ENCODE assay signal across 17 mouse cellular contexts in genomic region chr13:41251667-41252066, GRCm38 (mm10). TPM values are rescaled to one million over a fixed set of nuclear protein-coding genes. Genes with fewer than 3 reads are reported as not detected.
DNase-seq lines count a peak whose midpoint lies in the region; ATAC-seq and TF ChIP-seq lines count a peak whose summit lies in the region.
"Had no signal": no experiment of that assay in that cellular context is flagged by ENCODE, and none has a peak within 500 bp of the region (broad histone marks: within the 10 kb centered on the region; RNA-seq: fewer than 3 reads in every experiment).

No protein-coding gene starts in this region.

- no peak overlapping the region for H3K27ac ChIP-seq in midbrain, embryonic 16.5 days (ENCODE audit: low read length)
- no peak overlapping the region for H3K27ac ChIP-seq in midbrain, embryonic 14.5 days (replicated peaks; ENCODE audit: low read depth, low read length)
- H3K27ac ChIP-seq in intestine, embryonic 16.5 days (ENCODE audit: low read length), result peak overlapping the region; percentile 46
- H3K27ac ChIP-seq in lung, embryonic 16.5 days (ENCODE audit: low read length), result peak overlapping the region; percentile 77
- H3K27ac ChIP-seq in stomach, postnatal 0 days (replicated peaks), result peak overlapping the region; percentile 83
- H3K27ac ChIP-seq: hindbrain, embryonic 13.5 days; midbrain, embryonic 10.5 days had no signal

- 84% methylated on average over 5 of the region's 5 CpGs for WGBS in midbrain, embryonic 16.5 days
- 88% methylated on average over 5 of the region's 5 CpGs for WGBS in midbrain, embryonic 14.5 days
- 29% methylated on average over 5 of the region's 5 CpGs for WGBS in intestine, embryonic 16.5 days
- WGBS in lung, embryonic 16.5 days, result 21% methylated on average over 5 of the region's 5 CpGs
- 30% methylated on average over 5 of the region's 5 CpGs for WGBS in stomach, postnatal 0 days

- H3K4me1 ChIP-seq in midbrain, embryonic 16.5 days (ENCODE audit: control insufficient read depth, insufficient read depth, low read length), result peaks cover 13% of the 10 kb centered on the region
- H3K4me1 ChIP-seq in midbrain, embryonic 14.5 days (ENCODE audit: control insufficient read depth, insufficient read depth, low read length), result peaks cover 12% of the 10 kb centered on the region
- H3K4me1 ChIP-seq in intestine, embryonic 16.5 days (ENCODE audit: control insufficient read depth, insufficient read depth, low read length), result peaks cover 11% of the 10 kb centered on the region; the same call in 1 of the 2 replicates
- peaks cover 21% of the 10 kb centered on the region for H3K4me1 ChIP-seq in lung, embryonic 16.5 days (replicated peaks; ENCODE audit: control insufficient read depth, insufficient read depth, low read length)
- no peaks in the 10 kb centered on the region for H3K4me1 ChIP-seq in stomach, postnatal 0 days (replicated peaks; ENCODE audit: control insufficient read depth, insufficient read depth)

- no peak for ATAC-seq in midbrain, embryonic 16.5 days
- ATAC-seq in midbrain, embryonic 14.5 days (ENCODE audit: low FRiP score, low TSS enrichment), result no peak
- no peak for ATAC-seq in intestine, embryonic 16.5 days
- no peak for ATAC-seq in lung, embryonic 16.5 days (ENCODE audit: low read depth)
- peak; percentile 53 for ATAC-seq in stomach, postnatal 0 days (ENCODE audit: low FRiP score, low TSS enrichment)
- ATAC-seq in megakaryocyte-erythroid progenitor cell, adult 5-6 weeks (replicated peaks; ENCODE audit: low FRiP score, low TSS enrichment, poor library complexity, severe bottlenecking), result no peak
- no peak for ATAC-seq in CD4-positive, CD25-positive, alpha-beta regulatory T cell, adult 4 months

- DNase-seq in midbrain, embryonic 14.5 days, result no peak
- no peak for DNase-seq in stomach, postnatal 0 days (ENCODE audit: low spot score)
- DNase-seq: adrenal gland, postnatal 10 days; cerebellum, postnatal 10 days; kidney, adult 9 months; thymus, adult 2 months had no signal

- H3K27me3 ChIP-seq in midbrain, embryonic 16.5 days (ENCODE audit: control insufficient read depth, insufficient read depth, low read depth, low read length), result no peaks in the 10 kb centered on the region
- H3K27me3 ChIP-seq in midbrain, embryonic 14.5 days (ENCODE audit: control insufficient read depth, insufficient read depth, low read length), result no peaks in the 10 kb centered on the region
- no peaks in the 10 kb centered on the region for H3K27me3 ChIP-seq in intestine, embryonic 16.5 days (replicated peaks; ENCODE audit: control insufficient read depth, insufficient read depth, low read length)
- H3K27me3 ChIP-seq in lung, embryonic 16.5 days (ENCODE audit: control insufficient read depth, insufficient read depth, low read depth, low read length), result no peaks in the 10 kb centered on the region
- H3K27me3 ChIP-seq in stomach, postnatal 0 days (ENCODE audit: control insufficient read depth, insufficient read depth, low read length), result no peaks in the 10 kb centered on the region

- H3K9ac ChIP-seq in midbrain, embryonic 16.5 days (ENCODE audit: low read depth, low read length), result no peak overlapping the region
- no peak overlapping the region for H3K9ac ChIP-seq in midbrain, embryonic 14.5 days (replicated peaks; ENCODE audit: low read length)
- no peak overlapping the region for H3K9ac ChIP-seq in intestine, embryonic 16.5 days (ENCODE audit: low read depth, low read length)
- H3K9ac ChIP-seq in lung, embryonic 16.5 days (ENCODE audit: low read length), result no peak overlapping the region; the same call in 1 of the 2 replicates
- H3K9ac ChIP-seq in stomach, postnatal 0 days (ENCODE audit: low read length), result no peak overlapping the region

- peak overlapping the region; percentile 8; the same call in 1 of the 2 replicates for H3K4me2 ChIP-seq in midbrain, embryonic 16.5 days (ENCODE audit: low read length)
- no peak overlapping the region for H3K4me2 ChIP-seq in midbrain, embryonic 14.5 days (ENCODE audit: low read length)
- H3K4me2 ChIP-seq in intestine, embryonic 16.5 days (ENCODE audit: low read depth, low read length), result peak overlapping the region; percentile 16; the same call in 1 of the 2 replicates
- peak overlapping the region; percentile 32 for H3K4me2 ChIP-seq in lung, embryonic 16.5 days (ENCODE audit: low read depth, low read length)
- H3K4me2 ChIP-seq in stomach, postnatal 0 days (replicated peaks; ENCODE audit: low read depth), result no peak overlapping the region

- no peak for TF ChIP-seq CTCF in stomach, postnatal 0 days (IDR thresholded peaks at IDR 0.05; ENCODE audit: low read depth)

- no peak for TF ChIP-seq EP300 in stomach, postnatal 0 days (optimal IDR thresholded peaks at IDR 0.05)

- no peaks in the 10 kb centered on the region for H3K9me3 ChIP-seq in midbrain, embryonic 16.5 days (replicated peaks; ENCODE audit: control insufficient read depth, low read length, poor library complexity, severe bottlenecking)
- H3K9me3 ChIP-seq in midbrain, embryonic 14.5 days (ENCODE audit: control insufficient read depth, low read length), result no peaks in the 10 kb centered on the region
- no peaks in the 10 kb centered on the region for H3K9me3 ChIP-seq in intestine, embryonic 16.5 days (ENCODE audit: control insufficient read depth, low read length)
- H3K9me3 ChIP-seq in lung, embryonic 16.5 days (ENCODE audit: control insufficient read depth, low read length), result no peaks in the 10 kb centered on the region
- no peaks in the 10 kb centered on the region for H3K9me3 ChIP-seq in stomach, postnatal 0 days (ENCODE audit: control insufficient read depth, low read length)
- H3K9me3 ChIP-seq: hindbrain, embryonic 13.5 days; midbrain, embryonic 10.5 days had no signal

- no peaks in the 10 kb centered on the region for H3K36me3 ChIP-seq in midbrain, embryonic 16.5 days (ENCODE audit: control insufficient read depth, insufficient read depth, low read length)
- no peaks in the 10 kb centered on the region for H3K36me3 ChIP-seq in midbrain, embryonic 14.5 days (ENCODE audit: control insufficient read depth, insufficient read depth, low read length)
- H3K36me3 ChIP-seq in intestine, embryonic 16.5 days (ENCODE audit: control insufficient read depth, insufficient read depth, low read length), result no peaks in the 10 kb centered on the region
- H3K36me3 ChIP-seq in lung, embryonic 16.5 days (ENCODE audit: control insufficient read depth, insufficient read depth, low read length), result no peaks in the 10 kb centered on the region
- H3K36me3 ChIP-seq in stomach, postnatal 0 days (ENCODE audit: control insufficient read depth, insufficient read depth, low read length), result no peaks in the 10 kb centered on the region
- H3K36me3 ChIP-seq: hindbrain, embryonic 13.5 days; midbrain, embryonic 10.5 days had no signal

- no peak overlapping the region for H3K4me3 ChIP-seq in midbrain, embryonic 16.5 days (ENCODE audit: low read depth, low read length)
- no peak overlapping the region for H3K4me3 ChIP-seq in midbrain, embryonic 14.5 days (replicated peaks; ENCODE audit: low read depth, low read length)
- H3K4me3 ChIP-seq in intestine, embryonic 16.5 days (ENCODE audit: low read length), result no peak overlapping the region
- peak overlapping the region; percentile 7 for H3K4me3 ChIP-seq in lung, embryonic 16.5 days (ENCODE audit: low read length)
- 0 out of 2 replicates have a peak overlapping the region, but pooled peaks have one; percentile 1 for H3K4me3 ChIP-seq in stomach, postnatal 0 days (ENCODE audit: low read depth, low read length)
- H3K4me3 ChIP-seq: hindbrain, embryonic 13.5 days; midbrain, embryonic 10.5 days had no signal

RNA-seq across cellular contexts. Expression of gene Smim13, which starts 2.0 kb away (rescaled TPM):
- polyA plus RNA-seq in midbrain, embryonic 16.5 days (2015; fragmentation: Nextera tagmentation; extraction: Ambion mirVana), result 25.9 and 27.2 TPM in 2 replicates
- polyA plus RNA-seq in midbrain, embryonic 14.5 days (2014; fragmentation: Nextera tagmentation; extraction: Ambion mirVana), result 22.7 and 23.2 TPM in 2 replicates
- 8.5 and 8.7 TPM in 2 replicates for polyA plus RNA-seq in intestine, embryonic 16.5 days (2015; fragmentation: Nextera tagmentation; extraction: Ambion mirVana)
- polyA plus RNA-seq in lung, embryonic 16.5 days (2015; fragmentation: Nextera tagmentation; extraction: Ambion mirVana), result 12.4 and 13.2 TPM in 2 replicates
- polyA plus RNA-seq in stomach, postnatal 0 days (2015; fragmentation: Nextera tagmentation; extraction: Ambion mirVana), result 9.0 and 9.4 TPM in 2 replicates
- total RNA-seq in megakaryocyte-erythroid progenitor cell, adult 5-6 weeks (2014; fragmentation: Nextera tagmentation), result 24.5 and 26.4 TPM in 2 replicates
- total RNA-seq in megakaryocyte-erythroid progenitor cell, adult 5-6 weeks (2017), result 23.5 and 28.6 TPM in 2 replicates
- polyA plus RNA-seq in CD4-positive, CD25-positive, alpha-beta regulatory T cell, adult 4 months (2017; shearing (Covaris generic)), result 1 to 10 TPM; 2.4 to 4.1 TPM

RNA-seq across cellular contexts. Expression of gene Gm17364, which starts 22.1 kb away (rescaled TPM):
- polyA plus RNA-seq in midbrain, embryonic 16.5 days (2015; fragmentation: Nextera tagmentation; extraction: Ambion mirVana), result not detected in 2 replicates
- not detected in 2 replicates for polyA plus RNA-seq in midbrain, embryonic 14.5 days (2014; fragmentation: Nextera tagmentation; extraction: Ambion mirVana)
- not detected in 2 replicates for polyA plus RNA-seq in intestine, embryonic 16.5 days (2015; fragmentation: Nextera tagmentation; extraction: Ambion mirVana)
- polyA plus RNA-seq in lung, embryonic 16.5 days (2015; fragmentation: Nextera tagmentation; extraction: Ambion mirVana), result not detected in 2 replicates
- polyA plus RNA-seq in stomach, postnatal 0 days (2015; fragmentation: Nextera tagmentation; extraction: Ambion mirVana), result not detected in 2 replicates
- total RNA-seq in megakaryocyte-erythroid progenitor cell, adult 5-6 weeks (2014; fragmentation: Nextera tagmentation), result not detected in 2 replicates
- total RNA-seq in megakaryocyte-erythroid progenitor cell, adult 5-6 weeks (2017), result not detected in 2 replicates
- not detected for polyA plus RNA-seq in CD4-positive, CD25-positive, alpha-beta regulatory T cell, adult 4 months (2017; shearing (Covaris generic))
- total RNA-seq: adrenal gland, postnatal 10 days; gastrocnemius, postnatal 4 days had no signal
- polyA plus RNA-seq: frontal cortex, adult 2 months; heart, embryonic 16.5 days; hindbrain, embryonic 13.5 days; limb, embryonic 14.5 days; midbrain, embryonic 10.5 days; thymus, adult 2 months had no signal

RNA-seq across cellular contexts. Expression of gene Elovl2, which starts 31.5 kb away (rescaled TPM):
- polyA plus RNA-seq in midbrain, embryonic 16.5 days (2015; fragmentation: Nextera tagmentation; extraction: Ambion mirVana), result 40.9 and 42.3 TPM in 2 replicates
- polyA plus RNA-seq in midbrain, embryonic 14.5 days (2014; fragmentation: Nextera tagmentation; extraction: Ambion mirVana), result 44.6 and 48.3 TPM in 2 replicates
- 5.7 and 6.3 TPM in 2 replicates for polyA plus RNA-seq in intestine, embryonic 16.5 days (2015; fragmentation: Nextera tagmentation; extraction: Ambion mirVana)
- polyA plus RNA-seq in lung, embryonic 16.5 days (2015; fragmentation: Nextera tagmentation; extraction: Ambion mirVana), result 3.5 and 3.6 TPM in 2 replicates
- polyA plus RNA-seq in stomach, postnatal 0 days (2015; fragmentation: Nextera tagmentation; extraction: Ambion mirVana), result 1.2 and 1.8 TPM in 2 replicates
- not detected in 2 replicates for total RNA-seq in megakaryocyte-erythroid progenitor cell, adult 5-6 weeks (2014; fragmentation: Nextera tagmentation)
- total RNA-seq in megakaryocyte-erythroid progenitor cell, adult 5-6 weeks (2017), result not detected in 2 replicates
- not detected for polyA plus RNA-seq in CD4-positive, CD25-positive, alpha-beta regulatory T cell, adult 4 months (2017; shearing (Covaris generic))

Comparison
In these comparisons a context has a peak if more than half of its experiments do, and no peak if none do; other contexts are left out.
1. H3K4me2 ChIP-seq: peak in midbrain, embryonic 16.5 days (single experiment), intestine, embryonic 16.5 days (single experiment) and lung, embryonic 16.5 days (single experiment); none in midbrain, embryonic 14.5 days (single experiment) and stomach, postnatal 0 days (single experiment).
2. H3K27ac ChIP-seq: peak in intestine, embryonic 16.5 days (single experiment), lung, embryonic 16.5 days (single experiment) and stomach, postnatal 0 days (single experiment); none in midbrain, embryonic 16.5 days (single experiment) and midbrain, embryonic 14.5 days (single experiment).
3. H3K4me3 ChIP-seq: peak in lung, embryonic 16.5 days (single experiment) and stomach, postnatal 0 days (single experiment); none in midbrain, embryonic 16.5 days (single experiment), midbrain, embryonic 14.5 days (single experiment) and intestine, embryonic 16.5 days (single experiment).